Mouse (Mus musculus) C2C12 (cell line): ENCODE measurements around the gene Asprv1.

Experiments
- CEBPB ChIP-seq: IDR thresholded peaks from one replicate; pipeline ENCODE4 v1.6.1; 2011; ENCODE audit warnings: low read depth, mild to moderate bottlenecking, control low read depth, moderate library complexity
- CTCF ChIP-seq: IDR thresholded peaks from one replicate; pipeline ENCODE4 v1.5.1; 2011; ENCODE audit not compliant: control insufficient read depth, insufficient read depth, insufficient read length
- FOSL1 ChIP-seq: IDR thresholded peaks from one replicate; pipeline ENCODE4 v1.8.0; 2011; ENCODE audit warnings: mild to moderate bottlenecking, low read length; ENCODE audit not compliant: poor library complexity, insufficient read depth, severe bottlenecking
- MYOG ChIP-seq: IDR thresholded peaks from one replicate; pipeline ENCODE4 v1.6.1; 2011; ENCODE audit not compliant: control insufficient read depth, insufficient read length; ENCODE audit errors: extremely low read depth

DNA sequence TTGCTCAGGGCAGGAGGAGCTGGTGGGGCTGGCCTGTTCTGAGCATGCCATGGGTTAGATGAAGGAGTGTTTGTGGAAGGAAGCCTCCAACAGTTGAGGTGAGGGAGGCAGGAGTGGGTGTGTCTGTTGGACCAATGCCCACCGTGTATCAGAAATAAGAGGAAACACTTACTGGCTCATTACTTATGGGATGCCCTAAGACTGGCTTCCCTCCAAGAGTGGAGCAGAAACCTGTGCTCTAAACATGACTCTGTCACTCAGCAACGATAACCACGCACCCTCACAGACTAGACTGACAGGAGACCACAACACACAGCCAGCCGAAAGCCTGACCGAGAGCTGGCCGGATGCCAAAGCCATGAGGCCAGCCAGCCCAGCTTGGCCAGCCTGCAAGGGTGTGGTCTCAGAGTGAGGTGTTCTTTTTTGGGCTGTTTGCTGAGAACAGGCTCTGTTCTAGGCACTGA lies 28.0 kb upstream of the Asprv1 start:
- TF ChIP-seq CEBPB = no peak
- no peak for TF ChIP-seq CTCF
- TF ChIP-seq FOSL1 = no peak
- no peak for TF ChIP-seq MYOG
